8 mouse cellular contexts compared by ENCODE assay signal in the genomic region with DNA sequence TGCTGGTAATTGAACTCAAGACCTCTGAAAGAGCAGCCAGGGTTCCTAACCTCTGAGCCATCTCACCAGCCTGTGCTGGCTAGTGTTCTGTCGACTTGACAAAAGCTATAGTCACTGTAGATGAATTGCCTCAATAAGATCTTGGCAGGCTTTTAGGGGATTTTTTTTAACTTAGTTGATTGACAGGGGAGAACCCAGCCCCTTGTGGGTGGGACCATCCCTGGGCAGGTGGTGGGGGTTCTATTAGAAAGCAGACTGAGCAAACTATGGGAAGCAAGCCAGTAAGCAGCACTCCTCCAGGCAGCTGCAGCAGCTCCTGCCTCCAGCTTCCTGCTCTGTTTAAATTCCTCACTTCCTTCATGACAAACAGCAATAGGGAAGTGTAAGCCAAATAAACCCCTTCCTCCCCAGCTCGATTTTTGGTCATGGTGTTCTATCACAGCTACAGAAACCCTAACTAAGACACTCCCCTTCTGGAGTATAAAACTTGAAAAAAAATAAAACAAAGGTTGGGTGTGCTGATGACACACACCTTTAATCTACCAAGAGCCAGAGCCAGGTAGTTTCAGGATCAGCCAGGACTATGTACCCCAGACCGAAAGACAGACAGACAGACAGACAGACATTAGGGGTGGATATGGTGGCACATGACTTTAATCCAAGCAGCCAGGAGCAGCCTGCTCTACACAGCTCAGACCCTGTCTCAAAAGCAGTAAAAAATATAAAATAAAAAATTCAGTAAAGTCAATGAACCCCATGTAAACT. TPM values are rescaled to one million over a fixed set of nuclear protein-coding genes. Genes with fewer than 3 reads are reported as not detected.
DNase-seq lines count a peak whose midpoint lies in the region; ATAC-seq and TF ChIP-seq lines count a peak whose summit lies in the region.

No protein-coding gene starts in this region.

- whole genome bisulfite sequencing in embryonic facial prominence, embryonic 14.5 days: 73% methylated on average over 3 of the region's 3 CpGs
- WGBS in embryonic facial prominence, embryonic 10.5 days: 87% methylated on average over 3 of the region's 3 CpGs
- 71% methylated on average over 3 of the region's 3 CpGs for WGBS in hindbrain, embryonic 15.5 days
- WGBS in lung, embryonic 14.5 days: 63% methylated on average over 3 of the region's 3 CpGs

- peak; percentile 61 for DNase-seq in embryonic facial prominence, embryonic 14.5 days (ENCODE audit: low spot score)
- no peak for DNase-seq in embryonic facial prominence, embryonic 10.5 days (ENCODE audit: low spot score)
- DNase-seq in right cerebral cortex, adult 2 months (ENCODE audit: low spot score in 2 of 2): peak; percentile 25 to 27
- no peak for DNase-seq in right cerebral cortex, postnatal 4 days
- peak; percentile 71 for DNase-seq in lung, embryonic 14.5 days
- no peak for DNase-seq in thymus, postnatal 0 days (ENCODE audit: low spot score)

- H3K9ac ChIP-seq in embryonic facial prominence, embryonic 14.5 days (ENCODE audit: low read depth, low read length): no peak overlapping the region
- H3K9ac ChIP-seq in hindbrain, embryonic 15.5 days: no peak overlapping the region
- no peak overlapping the region for H3K9ac ChIP-seq in lung, embryonic 14.5 days

- peak; percentile 76 for ATAC-seq in embryonic facial prominence, embryonic 14.5 days (ENCODE audit: low read depth)
- peak; percentile 69; the same call in 1 of the 2 replicates for ATAC-seq in hindbrain, embryonic 15.5 days (ENCODE audit: low FRiP score, low read depth)
- peak; percentile 84 for ATAC-seq in lung, embryonic 14.5 days (ENCODE audit: insufficient read depth)
- ATAC-seq in cerebellum, adult (ENCODE audit: insufficient number of reproducible peaks, low FRiP score, low TSS enrichment): no peak

- H3K4me1 ChIP-seq in embryonic facial prominence, embryonic 14.5 days (ENCODE audit: control insufficient read depth, insufficient read depth, low read length): no peaks in the 10 kb centered on the region
- peaks cover 3% of the 10 kb centered on the region; the same call in 1 of the 2 replicates for H3K4me1 ChIP-seq in embryonic facial prominence, embryonic 10.5 days
- no peaks in the 10 kb centered on the region for H3K4me1 ChIP-seq in hindbrain, embryonic 15.5 days (replicated peaks)
- H3K4me1 ChIP-seq in lung, embryonic 14.5 days (ENCODE audit: insufficient read depth): no peaks in the 10 kb centered on the region; the same call in 1 of the 2 replicates

- H3K27me3 ChIP-seq in embryonic facial prominence, embryonic 14.5 days (replicated peaks; ENCODE audit: control insufficient read depth, insufficient read depth, low read length): no peaks in the 10 kb centered on the region
- no peaks in the 10 kb centered on the region for H3K27me3 ChIP-seq in embryonic facial prominence, embryonic 10.5 days (replicated peaks; ENCODE audit: low read depth, poor library complexity, severe bottlenecking)
- H3K27me3 ChIP-seq in hindbrain, embryonic 15.5 days: no peaks in the 10 kb centered on the region
- H3K27me3 ChIP-seq in lung, embryonic 14.5 days (ENCODE audit: insufficient read depth, low read length): no peaks in the 10 kb centered on the region

- H3K36me3 ChIP-seq in embryonic facial prominence, embryonic 14.5 days (ENCODE audit: control insufficient read depth, insufficient read depth, low read length): 0 out of 2 replicates have a peak, but pooled peaks cover 3% of the 10 kb centered on the region
- peaks cover 42% of the 10 kb centered on the region for H3K36me3 ChIP-seq in embryonic facial prominence, embryonic 10.5 days (replicated peaks)
- 0 out of 2 replicates have a peak, but pooled peaks cover 4% of the 10 kb centered on the region for H3K36me3 ChIP-seq in hindbrain, embryonic 15.5 days
- peaks cover 8% of the 10 kb centered on the region; the same call in 1 of the 2 replicates for H3K36me3 ChIP-seq in lung, embryonic 14.5 days (ENCODE audit: insufficient read depth)

- no peak overlapping the region for H3K4me3 ChIP-seq in embryonic facial prominence, embryonic 14.5 days (ENCODE audit: low read depth, low read length)
- H3K4me3 ChIP-seq in embryonic facial prominence, embryonic 10.5 days: no peak overlapping the region
- H3K4me3 ChIP-seq in hindbrain, embryonic 15.5 days: no peak overlapping the region
- H3K4me3 ChIP-seq in lung, embryonic 14.5 days (ENCODE audit: low read depth, low read length): no peak overlapping the region

- no peak overlapping the region for H3K27ac ChIP-seq in embryonic facial prominence, embryonic 14.5 days (replicated peaks; ENCODE audit: low read depth, low read length)
- H3K27ac ChIP-seq in embryonic facial prominence, embryonic 10.5 days (replicated peaks): no peak overlapping the region
- no peak overlapping the region for H3K27ac ChIP-seq in hindbrain, embryonic 15.5 days (replicated peaks)
- no peak overlapping the region for H3K27ac ChIP-seq in lung, embryonic 14.5 days (ENCODE audit: low read depth)

- H3K9me3 ChIP-seq in embryonic facial prominence, embryonic 14.5 days (ENCODE audit: control insufficient read depth, low read length): peaks cover 9% of the 10 kb centered on the region; the same call in 1 of the 2 replicates
- H3K9me3 ChIP-seq in embryonic facial prominence, embryonic 10.5 days: peaks cover 4% of the 10 kb centered on the region
- H3K9me3 ChIP-seq in hindbrain, embryonic 15.5 days: no peaks in the 10 kb centered on the region
- no peaks in the 10 kb centered on the region; the same call in 1 of the 2 replicates for H3K9me3 ChIP-seq in lung, embryonic 14.5 days (ENCODE audit: low read depth, low read length)

- no peak overlapping the region for H3K4me2 ChIP-seq in embryonic facial prominence, embryonic 14.5 days (ENCODE audit: low read depth, low read length)
- H3K4me2 ChIP-seq in hindbrain, embryonic 15.5 days: no peak overlapping the region
- no peak overlapping the region for H3K4me2 ChIP-seq in lung, embryonic 14.5 days

- no peak for TF ChIP-seq CTCF in lung, embryonic 14.5 days (IDR thresholded peaks at IDR 0.05; ENCODE audit: low read depth)

RNA-seq across cellular contexts. Expression of a gene that starts 13.6 kb away (rescaled TPM):
- 55.3 and 56.8 TPM in 2 replicates for polyA plus RNA-seq in embryonic facial prominence, embryonic 14.5 days (2014; fragmentation: Nextera tagmentation; extraction: Ambion mirVana)
- 42.0 and 49.2 TPM in 2 replicates for polyA plus RNA-seq in embryonic facial prominence, embryonic 10.5 days (2016; fragmentation: Nextera tagmentation; extraction: Ambion mirVana)
- polyA plus RNA-seq in hindbrain, embryonic 15.5 days (2015; fragmentation: Nextera tagmentation; extraction: Ambion mirVana): 34.2 and 35.7 TPM in 2 replicates
- 59.4 and 60.8 TPM in 2 replicates for polyA plus RNA-seq in lung, embryonic 14.5 days (2014; fragmentation: Nextera tagmentation; extraction: Ambion mirVana)
- 80.8 and 86.1 TPM in 2 replicates for polyA plus RNA-seq in thymus, postnatal 0 days (2015; fragmentation: Nextera tagmentation; extraction: Ambion mirVana)

Comparison
In these comparisons a context has a peak if more than half of its experiments do, and no peak if none do; other contexts are left out.
1. DNase-seq: peak in embryonic facial prominence, embryonic 14.5 days (single experiment), right cerebral cortex, adult 2 months (2 of 2) and lung, embryonic 14.5 days (single experiment); none in embryonic facial prominence, embryonic 10.5 days (single experiment), right cerebral cortex, postnatal 4 days (single experiment) and thymus, postnatal 0 days (single experiment).